Mouse (Mus musculus) kidney, embryonic 15.5 days (tissue): ENCODE measurements around the gene Zfp287. TPM values are rescaled to one million over a fixed set of nuclear protein-coding genes. Genes with fewer than 3 reads are reported as not detected.
A peak's percentile ranks its signal among the peaks of the same experiment; 100 is the strongest.

ENCODE experiments used
- ATAC-seq: fragments of 200-750 bp; cut with Nextera tagmentation; replicated peaks from 2 replicates; pipeline ENCODE4 v1.8.0; 2017; ENCODE audit warnings: moderate TSS enrichment; ENCODE audit not compliant: low FRiP score
- H3K27ac ChIP-seq: fragments of 300-500 bp; sonication (generic); 2 replicates; pipeline ENCODE4 v1.5.1; 2015; ENCODE audit warnings: mild to moderate bottlenecking, inconsistent platforms
- H3K27me3 ChIP-seq: fragments of 300-500 bp; sonication (generic); 2 replicates; pipeline ENCODE4 v1.6.1; 2015; ENCODE audit warnings: inconsistent platforms
- H3K36me3 ChIP-seq: fragments of 300-500 bp; sonication (generic); 2 replicates; pipeline ENCODE4 v1.6.1; 2015; ENCODE audit warnings: inconsistent platforms
- H3K4me1 ChIP-seq: fragments of 300-500 bp; sonication (generic); 2 replicates; pipeline ENCODE4 v1.6.1; 2015; ENCODE audit warnings: inconsistent platforms
- H3K4me2 ChIP-seq: fragments of 300-500 bp; sonication (generic); 2 replicates; pipeline ENCODE4 v1.6.1; 2015; ENCODE audit warnings: moderate library complexity, mild to moderate bottlenecking, inconsistent platforms
- H3K4me3 ChIP-seq: fragments of 300-500 bp; sonication (generic); replicated peaks from 2 replicates; pipeline ENCODE4 v1.5.1; 2015; ENCODE audit warnings: mild to moderate bottlenecking, inconsistent platforms
- H3K9ac ChIP-seq: fragments of 300-500 bp; sonication (generic); 2 replicates; pipeline ENCODE4 v1.6.1; 2015; ENCODE audit warnings: mild to moderate bottlenecking, inconsistent platforms
- H3K9me3 ChIP-seq: fragments of 300-500 bp; sonication (generic); replicated peaks from 2 replicates; pipeline ENCODE4 v1.6.1; 2016; ENCODE audit warnings: inconsistent platforms
- WGBS: fragments of 180-500 bp; shearing (Covaris S2); methylation state at CpG from one replicate; pipeline ENCODE4 v1.1.7; 2015; ENCODE audit warnings: mixed read lengths; 5-methylcytosine and 5-hydroxymethylcytosine counted together
- polyA plus RNA-seq: library from polyadenylated mRNA; unstranded; fragments of >200 nt; fragmentation: Nextera tagmentation; extraction: Ambion mirVana; gene quantifications from 2 replicates; pipeline ENCODE4 v1.2.1, GENCODE M21; 2015

Zfp287 gene
- polyA plus RNA-seq, 1 experiment from 2014 or later = 8.9 TPM

GRCm38 (mm10) chr11:62747227-62747626 lies 15.5 kb upstream of the Zfp287 start:
- ATAC-seq = no peak
- H3K27ac ChIP-seq = no peak overlapping the region

GRCm38 (mm10) chr11:62746001-62746533 lies 14.4 kb upstream of the Zfp287 start:
- Histone ChIP-seq H3K4me1 (peaks cover 9% of the 10 kb centered on the region; the same call in 1 of the 2 replicates), H3K4me3 (peak overlapping the region; percentile 39), H3K9ac (0 out of 2 replicates have a peak overlapping the region, but pooled peaks have one; percentile 11), H3K27me3 (peaks cover 40% of the 10 kb centered on the region), H3K4me2 (peak overlapping the region; percentile 60), H3K9me3 (no peaks in the 10 kb centered on the region), H3K27ac (no peak overlapping the region), H3K36me3 (no peaks in the 10 kb centered on the region)
- ATAC-seq = 0 out of 2 replicates have a peak, but pooled peaks have one; percentile 52
- WGBS = 4% methylated on average over 27 of the region's 27 CpGs

More at GRCm38 (mm10) chr11:62747227-62747626, 15.5 kb upstream of the Zfp287 start:
- peaks cover 10% of the 10 kb centered on the region; the same call in 1 of the 2 replicates for H3K4me1 ChIP-seq
- H3K4me3 ChIP-seq = no peak overlapping the region
- WGBS = 70% methylated on average over 9 of the region's 9 CpGs
- peaks cover 38% of the 10 kb centered on the region for H3K27me3 ChIP-seq
- H3K36me3 ChIP-seq = no peaks in the 10 kb centered on the region
- no peaks in the 10 kb centered on the region for H3K9me3 ChIP-seq
- H3K4me2 ChIP-seq = no peak overlapping the region
- no peak overlapping the region for H3K9ac ChIP-seq

- Histone ChIP-seq H3K36me3 (no peaks in the 10 kb centered on the region), H3K4me1 (peaks cover 9% of the 10 kb centered on the region; the same call in 1 of the 2 replicates), H3K9ac (no peak overlapping the region), H3K4me3 (no peak overlapping the region), H3K27me3 (peaks cover 42% of the 10 kb centered on the region), H3K27ac (no peak overlapping the region), H3K4me2 (no peak overlapping the region), H3K9me3 (no peaks in the 10 kb centered on the region)
- WGBS = 44% methylated on average over 5 of the region's 5 CpGs
- no peak for ATAC-seq
Measured at GRCm38 (mm10) chr11:62744103-62744502, 12.4 kb upstream of the Zfp287 start.

- Histone ChIP-seq H3K4me3 (no peak overlapping the region), H3K36me3 (no peaks in the 10 kb centered on the region), H3K27ac (no peak overlapping the region), H3K27me3 (peaks cover 32% of the 10 kb centered on the region), H3K9ac (no peak overlapping the region), H3K4me1 (peaks cover 9% of the 10 kb centered on the region; the same call in 1 of the 2 replicates), H3K4me2 (no peak overlapping the region), H3K9me3 (no peaks in the 10 kb centered on the region)
- WGBS = 76% methylated on average over 10 of the region's 10 CpGs
- ATAC-seq = no peak
Measured at GRCm38 (mm10) chr11:62742261-62742957, 10.7 kb upstream of the Zfp287 start.

GRCm38 (mm10) chr11:62741186-62741585 lies 9.5 kb upstream of the Zfp287 start:
- 83% methylated on average over 2 of the region's 2 CpGs for WGBS
- Histone ChIP-seq H3K27me3 (peaks cover 23% of the 10 kb centered on the region), H3K4me3 (no peak overlapping the region), H3K4me2 (no peak overlapping the region), H3K27ac (no peak overlapping the region), H3K4me1 (peaks cover 4% of the 10 kb centered on the region; the same call in 1 of the 2 replicates), H3K36me3 (no peaks in the 10 kb centered on the region), H3K9me3 (no peaks in the 10 kb centered on the region), H3K9ac (no peak overlapping the region)
- no peak for ATAC-seq

GRCm38 (mm10) chr11:62732665-62733064 lies 960 bp upstream of the Zfp287 start:
- peaks cover 3% of the 10 kb centered on the region; the same call in 1 of the 2 replicates for H3K27me3 ChIP-seq
- WGBS = 81% methylated on average over 3 of the region's 3 CpGs
- no peak overlapping the region for H3K4me3 ChIP-seq

GRCm38 (mm10) chr11:62732022-62732387 lies 300 bp upstream of the Zfp287 start:
- ATAC-seq = no peak
- Histone ChIP-seq H3K27me3 (peaks cover 3% of the 10 kb centered on the region; the same call in 1 of the 2 replicates), H3K4me1 (peaks cover 12% of the 10 kb centered on the region), H3K4me3 (peak overlapping the region; percentile 81), H3K9me3 (no peaks in the 10 kb centered on the region), H3K27ac (no peak overlapping the region), H3K36me3 (peaks cover 17% of the 10 kb centered on the region), H3K4me2 (peak overlapping the region; percentile 94), H3K9ac (no peak overlapping the region)
- WGBS = 14% methylated on average over 5 of the region's 5 CpGs

More at GRCm38 (mm10) chr11:62732665-62733064, 960 bp upstream of the Zfp287 start:
- H3K9ac ChIP-seq = no peak overlapping the region
- ATAC-seq = no peak
- peaks cover 12% of the 10 kb centered on the region for H3K4me1 ChIP-seq
- no peak overlapping the region for H3K27ac ChIP-seq
- H3K4me2 ChIP-seq = no peak overlapping the region
- H3K36me3 ChIP-seq = peaks cover 10% of the 10 kb centered on the region
- H3K9me3 ChIP-seq = no peaks in the 10 kb centered on the region

- no peak for ATAC-seq
- 93% methylated on average over 8 of the region's 8 CpGs for WGBS
- H3K27me3 ChIP-seq = peaks cover 3% of the 10 kb centered on the region; the same call in 1 of the 2 replicates
Measured at GRCm38 (mm10) chr11:62728276-62728675, 3.4 kb downstream of the Zfp287 start.

GRCm38 (mm10) chr11:62710657-62711056 lies 21.0 kb downstream of the Zfp287 start:
- Histone ChIP-seq H3K27me3 (no peaks in the 10 kb centered on the region), H3K9ac (no peak overlapping the region), H3K27ac (no peak overlapping the region), H3K4me3 (no peak overlapping the region), H3K36me3 (peaks cover 35% of the 10 kb centered on the region), H3K4me2 (no peak overlapping the region), H3K4me1 (no peaks in the 10 kb centered on the region), H3K9me3 (no peaks in the 10 kb centered on the region)
- ATAC-seq = no peak
- 85% methylated on average over 5 of the region's 5 CpGs for WGBS

More at GRCm38 (mm10) chr11:62728276-62728675, 3.4 kb downstream of the Zfp287 start:
- Histone ChIP-seq H3K36me3 (peaks cover 40% of the 10 kb centered on the region), H3K9me3 (no peaks in the 10 kb centered on the region), H3K4me3 (no peak overlapping the region), H3K4me2 (no peak overlapping the region), H3K9ac (no peak overlapping the region), H3K27ac (no peak overlapping the region), H3K4me1 (peaks cover 12% of the 10 kb centered on the region)

GRCm38 (mm10) chr11:62708252-62708651 lies 23.5 kb downstream of the Zfp287 start:
- Histone ChIP-seq H3K27ac (no peak overlapping the region), H3K4me1 (no peaks in the 10 kb centered on the region), H3K4me2 (no peak overlapping the region), H3K9ac (no peak overlapping the region), H3K9me3 (no peaks in the 10 kb centered on the region), H3K4me3 (no peak overlapping the region), H3K36me3 (peaks cover 16% of the 10 kb centered on the region), H3K27me3 (no peaks in the 10 kb centered on the region)
- WGBS = 71% methylated on average over 7 of the region's 7 CpGs
- no peak for ATAC-seq

- no peak overlapping the region for H3K4me3 ChIP-seq
- H3K27me3 ChIP-seq = no peaks in the 10 kb centered on the region
- no peaks in the 10 kb centered on the region for H3K9me3 ChIP-seq
- H3K4me1 ChIP-seq = no peaks in the 10 kb centered on the region
- ATAC-seq = no peak
- WGBS = 72% methylated on average over 2 of the region's 2 CpGs
- no peak overlapping the region for H3K4me2 ChIP-seq
- no peak overlapping the region for H3K9ac ChIP-seq
- no peak overlapping the region for H3K27ac ChIP-seq
- peaks cover 8% of the 10 kb centered on the region; the same call in 1 of the 2 replicates for H3K36me3 ChIP-seq
Measured at GRCm38 (mm10) chr11:62706141-62706540, 25.6 kb downstream of the Zfp287 start.

- Histone ChIP-seq H3K27ac (no peak overlapping the region), H3K9me3 (no peaks in the 10 kb centered on the region), H3K4me1 (no peaks in the 10 kb centered on the region), H3K9ac (no peak overlapping the region), H3K4me2 (no peak overlapping the region), H3K27me3 (no peaks in the 10 kb centered on the region), H3K4me3 (no peak overlapping the region), H3K36me3 (no peaks in the 10 kb centered on the region)
- WGBS = 77% methylated on average over 1 of the region's 1 CpGs
- ATAC-seq = no peak
Measured at GRCm38 (mm10) chr11:62701218-62701617, 30.5 kb downstream of the Zfp287 start.
